In genomic region chr6:97881935-97882334, GRCm38 (mm10) we compare ENCODE assay signal across 11 mouse cellular contexts.
DNase-seq lines count a peak whose midpoint lies in the region; ATAC-seq and TF ChIP-seq lines count a peak whose summit lies in the region.
"Had no signal": no experiment of that assay in that cellular context is flagged by ENCODE, and none has a peak within 500 bp of the region (broad histone marks: within the 10 kb centered on the region; RNA-seq: fewer than 3 reads in every experiment).

No protein-coding gene starts in this region.

- no peak for ATAC-seq in liver, embryonic 12.5 days
- ATAC-seq: liver, postnatal 0 days had no signal

- peak; percentile 22 for DNase-seq in kidney, adult 9 months
- no peak for DNase-seq in kidney, adult 8-10 months
- DNase-seq in brain, embryonic 14.5 days (ENCODE audit: low read depth) = peak; percentile 9
- DNase-seq in embryo, embryonic 9.5 days (ENCODE audit: extremely low spot score) = peak; percentile 72
- DNase-seq in heart, postnatal 10 days = peak; percentile 67 to 70
- no peak for DNase-seq in left cerebral cortex, postnatal 25 days (ENCODE audit: low spot score in 2 of 2)
- no peak for DNase-seq in testis, postnatal 10 days (ENCODE audit: low spot score)
- DNase-seq: adrenal gland, postnatal 10 days; liver, postnatal 0 days had no signal

- intact Hi-C loops in heart, postnatal 10 days (cut with DNase I) = loop anchor here (2.0 kb wide), 1 partner anchor 37 kb away; no protein-coding TSS in a partner anchor
- intact Hi-C loops in left cerebral cortex, postnatal 25 days (cut with DNase I) = no loop called here

- H3K27ac ChIP-seq in liver, embryonic 12.5 days = no peak overlapping the region
- H3K27ac ChIP-seq: neural tube, embryonic 12.5 days had no signal

- WGBS in liver, embryonic 12.5 days (ENCODE audit: insufficient replicate concordance) = 56% methylated on average over 3 of the region's 3 CpGs

- no peak overlapping the region for H3K4me3 ChIP-seq in liver, embryonic 12.5 days
- H3K4me3 ChIP-seq: neural tube, embryonic 12.5 days had no signal

- H3K9me3 ChIP-seq in liver, embryonic 12.5 days (replicated peaks) = no peaks in the 10 kb centered on the region
- H3K9me3 ChIP-seq: neural tube, embryonic 12.5 days had no signal

- TF ChIP-seq CTCF in brain, embryonic 14.5 days (IDR thresholded peaks at IDR 0.05; ENCODE audit: borderline replicate concordance, extremely low read depth, insufficient read depth, insufficient read length) = no peak

- no peaks in the 10 kb centered on the region for H3K27me3 ChIP-seq in liver, embryonic 12.5 days (replicated peaks)
- H3K27me3 ChIP-seq: neural tube, embryonic 12.5 days had no signal

- H3K4me2 ChIP-seq in liver, embryonic 12.5 days = no peak overlapping the region
- H3K4me2 ChIP-seq: neural tube, embryonic 12.5 days had no signal

- H3K4me1 ChIP-seq in liver, embryonic 12.5 days = peaks cover 8% of the 10 kb centered on the region

- H3K9ac ChIP-seq in liver, embryonic 12.5 days = no peak overlapping the region
- H3K9ac ChIP-seq: liver, postnatal 0 days; neural tube, embryonic 12.5 days had no signal

- no peaks in the 10 kb centered on the region for H3K36me3 ChIP-seq in liver, embryonic 12.5 days
- H3K36me3 ChIP-seq: neural tube, embryonic 12.5 days had no signal

- no peak for TF ChIP-seq POLR2A in brain, embryonic 14.5 days (IDR thresholded peaks at IDR 0.05; ENCODE audit: borderline replicate concordance, extremely low read depth, insufficient read depth, insufficient read length, poor library complexity, severe bottlenecking)

Comparison
In these comparisons a context has a peak if more than half of its experiments do, and no peak if none do; other contexts are left out.
1. DNase-seq: peak in kidney, adult 9 months (single experiment), brain, embryonic 14.5 days (single experiment), embryo, embryonic 9.5 days (single experiment) and heart, postnatal 10 days (2 of 2); none in kidney, adult 8-10 months (0 of 2), left cerebral cortex, postnatal 25 days (0 of 2) and testis, postnatal 10 days (single experiment).